In genomic region chr17:28823004-28823745, GRCm38 (mm10) we compare ENCODE assay signal across 9 mouse cellular contexts. TPM values are rescaled to one million over a fixed set of nuclear protein-coding genes. Genes with fewer than 3 reads are reported as not detected.
DNase-seq lines count a peak whose midpoint lies in the region; ATAC-seq and TF ChIP-seq lines count a peak whose summit lies in the region.
"Had no signal": no experiment of that assay in that cellular context is flagged by ENCODE, and none has a peak within 500 bp of the region (broad histone marks: within the 10 kb centered on the region; RNA-seq: fewer than 3 reads in every experiment).

No protein-coding gene starts in this region.

- no peaks in the 10 kb centered on the region for H3K9me3 ChIP-seq in hindbrain, postnatal 0 days (ENCODE audit: low read length)
- H3K9me3 ChIP-seq: megakaryocyte, embryonic 14.5 days had no signal

- H3K27me3 ChIP-seq in hindbrain, postnatal 0 days (ENCODE audit: insufficient read depth, low read length) = no peaks in the 10 kb centered on the region
- H3K27me3 ChIP-seq: megakaryocyte, embryonic 14.5 days had no signal

- TF ChIP-seq CTCF in hindbrain, postnatal 0 days (IDR thresholded peaks at IDR 0.05; ENCODE audit: low read depth) = no peak

- peak; percentile 67; the same call in 1 of the 2 replicates for ATAC-seq in hindbrain, postnatal 0 days

- H3K9ac ChIP-seq in hindbrain, postnatal 0 days (replicated peaks; ENCODE audit: low read length) = no peak overlapping the region

- peaks cover 48% of the 10 kb centered on the region for H3K36me3 ChIP-seq in hindbrain, postnatal 0 days (ENCODE audit: insufficient read depth, low read length)

- H3K4me1 ChIP-seq in hindbrain, postnatal 0 days (ENCODE audit: insufficient read depth, low read length) = no peaks in the 10 kb centered on the region

- peak overlapping the region; percentile 54 for H3K27ac ChIP-seq in hindbrain, postnatal 0 days

- H3K4me2 ChIP-seq in hindbrain, postnatal 0 days (ENCODE audit: low read depth, low read length) = no peak overlapping the region

- peak; percentile 57 for DNase-seq in left cerebral cortex, postnatal 4 days
- no peak for DNase-seq in left cerebral cortex, postnatal 14 days (ENCODE audit: low spot score in 2 of 2)
- DNase-seq in cerebellum, adult 18-20 months = peak; percentile 82 to 92
- peak; percentile 54 for DNase-seq in hindbrain, postnatal 0 days (ENCODE audit: low spot score)
- peak; percentile 81 to 86 for DNase-seq in spleen, postnatal 4 days (ENCODE audit: low spot score in 2 of 2)
- DNase-seq in kidney, adult 18-20 months = no peak
- DNase-seq in heart, postnatal 36 days = no peak
- DNase-seq: heart, adult 18-20 months had no signal

- H3K4me3 ChIP-seq in hindbrain, postnatal 0 days (ENCODE audit: low read length) = no peak overlapping the region
- H3K4me3 ChIP-seq: megakaryocyte, embryonic 14.5 days had no signal

- WGBS in hindbrain, postnatal 0 days = 71% methylated on average over 13 of the region's 13 CpGs

- intact Hi-C loops in left cerebral cortex, postnatal 4 days (cut with DNase I) = no loop called here
- intact Hi-C loops in left cerebral cortex, postnatal 14 days (cut with DNase I) = no loop called here
- intact Hi-C loops in heart, postnatal 36 days (cut with DNase I) = no loop called here

RNA-seq across cellular contexts. Expression of gene Brpf3, which starts 22.3 kb away (rescaled TPM):
- total RNA-seq in left cerebral cortex, postnatal 4 days (2021) = 10 to 100 TPM; 40.4 to 41.5 TPM
- total RNA-seq in left cerebral cortex, postnatal 14 days (2021) = 10 to 100 TPM; 43.4 to 49.6 TPM
- total RNA-seq in hindbrain, postnatal 0 days (2014; rRNA removed) = 10.1 and 16.5 TPM in 2 replicates
- 4.5 and 4.7 TPM in 2 replicates for polyA plus RNA-seq in hindbrain, postnatal 0 days (2015; fragmentation: Nextera tagmentation; extraction: Ambion mirVana)
- total RNA-seq in heart, postnatal 36 days (2021) = 10 to 100 TPM; 15.9 to 17.3 TPM

RNA-seq across cellular contexts. Expression of gene Pnpla1, which starts 35.0 kb away (rescaled TPM):
- under 1 TPM; 0.22 to 0.42 TPM for total RNA-seq in left cerebral cortex, postnatal 4 days (2021)
- total RNA-seq in left cerebral cortex, postnatal 14 days (2021) = under 1 TPM; 0.44 to 0.49 TPM
- 0.10 and 0.22 TPM in 2 replicates for total RNA-seq in hindbrain, postnatal 0 days (2014; rRNA removed)
- polyA plus RNA-seq in hindbrain, postnatal 0 days (2015; fragmentation: Nextera tagmentation; extraction: Ambion mirVana) = 0.08 and 0.09 TPM in 2 replicates
- total RNA-seq in heart, postnatal 36 days (2021) = not detected
- total RNA-seq: heart, adult 18-20 months had no signal

RNA-seq across cellular contexts. Expression of gene Mapk13, which starts 54.1 kb away (rescaled TPM):
- under 1 TPM; 0.72 to 0.83 TPM for total RNA-seq in left cerebral cortex, postnatal 4 days (2021)
- 1 to 10 TPM; 1.0 to 1.6 TPM for total RNA-seq in left cerebral cortex, postnatal 14 days (2021)
- total RNA-seq in hindbrain, postnatal 0 days (2014; rRNA removed) = 0.37 TPM in 1 of 2 replicates, not detected in the other
- 1.7 and 1.9 TPM in 2 replicates for polyA plus RNA-seq in hindbrain, postnatal 0 days (2015; fragmentation: Nextera tagmentation; extraction: Ambion mirVana)
- total RNA-seq in heart, postnatal 36 days (2021) = under 1 TPM in 1 of 2 experiments, not detected in 1; 0.19 TPM

Comparison
In these comparisons a context has a peak if more than half of its experiments do, and no peak if none do; other contexts are left out.
1. DNase-seq: peak in left cerebral cortex, postnatal 4 days (single experiment), cerebellum, adult 18-20 months (2 of 2), hindbrain, postnatal 0 days (single experiment) and spleen, postnatal 4 days (2 of 2); none in left cerebral cortex, postnatal 14 days (0 of 2), kidney, adult 18-20 months (single experiment) and heart, postnatal 36 days (0 of 2).